19 mouse cellular contexts compared by ENCODE assay signal in the genomic region with DNA sequence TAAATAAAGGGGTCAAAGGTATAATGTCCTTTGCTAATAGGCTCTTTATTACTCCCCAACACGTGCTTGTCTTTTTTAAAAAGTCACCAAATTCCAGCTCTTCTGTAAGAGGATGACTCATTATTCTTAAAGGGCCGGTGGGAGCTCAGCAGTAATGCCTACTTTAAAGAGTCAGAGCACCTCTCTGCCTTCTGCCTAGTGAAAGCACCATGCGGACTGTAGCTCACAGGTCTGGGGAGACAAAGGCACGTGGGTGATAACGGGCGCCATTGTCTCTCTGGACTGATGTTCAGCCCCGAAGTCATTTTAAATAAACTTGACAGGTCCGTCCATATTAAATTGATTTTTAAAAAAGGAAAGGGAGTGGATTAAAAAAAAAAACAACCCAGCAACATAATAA. TPM values are rescaled to one million over a fixed set of nuclear protein-coding genes. Genes with fewer than 3 reads are reported as not detected.
"Had no signal": no experiment of that assay in that cellular context is flagged by ENCODE, and none has a peak within 500 bp of the region (broad histone marks: within the 10 kb centered on the region; RNA-seq: fewer than 3 reads in every experiment).

No protein-coding gene starts in this region.

- H3K9ac ChIP-seq: limb, embryonic 12.5 days; limb, embryonic 15.5 days; liver, embryonic 14.5 days; liver, postnatal 0 days; lung, embryonic 14.5 days; stomach, embryonic 15.5 days had no signal

- H3K4me1 ChIP-seq: limb, embryonic 12.5 days; limb, embryonic 15.5 days; stomach, embryonic 15.5 days had no signal

- H3K4me2 ChIP-seq: limb, embryonic 12.5 days; limb, embryonic 15.5 days; liver, embryonic 11.5 days; lung, embryonic 14.5 days; stomach, embryonic 15.5 days had no signal

- H3K4me3 ChIP-seq: limb, embryonic 12.5 days; limb, embryonic 15.5 days; stomach, embryonic 15.5 days had no signal

- H3K27ac ChIP-seq: limb, embryonic 12.5 days; limb, embryonic 15.5 days; liver, embryonic 14.5 days; macrophage; stomach, embryonic 15.5 days had no signal

- ATAC-seq: intestine, embryonic 16.5 days; liver, postnatal 0 days; lung, postnatal 0 days had no signal

- H3K27me3 ChIP-seq: limb, embryonic 12.5 days; limb, embryonic 15.5 days; stomach, embryonic 15.5 days had no signal

- H3K9me3 ChIP-seq: limb, embryonic 12.5 days; limb, embryonic 15.5 days; stomach, embryonic 15.5 days had no signal

- DNase-seq: kidney, adult 18-20 months; kidney, adult 9 months; kidney, postnatal 14 days; kidney, postnatal 4 days; left cerebral cortex, postnatal 4 days; liver, postnatal 0 days; lung, embryonic 14.5 days; right cerebral cortex, postnatal 25 days; spleen, adult 18-20 months; thymus, postnatal 25 days had no signal

- H3K36me3 ChIP-seq: limb, embryonic 12.5 days; limb, embryonic 15.5 days; stomach, embryonic 15.5 days had no signal

RNA-seq across cellular contexts. Expression of a gene that starts 33.1 kb away (rescaled TPM):
- total RNA-seq: megakaryocyte, adult 5-6 weeks had no signal
- polyA plus RNA-seq: liver, embryonic 14.5 days; liver, postnatal 0 days; macrophage had no signal
